Comparison of ENCODE assay signal across 8 mouse cellular contexts in the genomic region with DNA sequence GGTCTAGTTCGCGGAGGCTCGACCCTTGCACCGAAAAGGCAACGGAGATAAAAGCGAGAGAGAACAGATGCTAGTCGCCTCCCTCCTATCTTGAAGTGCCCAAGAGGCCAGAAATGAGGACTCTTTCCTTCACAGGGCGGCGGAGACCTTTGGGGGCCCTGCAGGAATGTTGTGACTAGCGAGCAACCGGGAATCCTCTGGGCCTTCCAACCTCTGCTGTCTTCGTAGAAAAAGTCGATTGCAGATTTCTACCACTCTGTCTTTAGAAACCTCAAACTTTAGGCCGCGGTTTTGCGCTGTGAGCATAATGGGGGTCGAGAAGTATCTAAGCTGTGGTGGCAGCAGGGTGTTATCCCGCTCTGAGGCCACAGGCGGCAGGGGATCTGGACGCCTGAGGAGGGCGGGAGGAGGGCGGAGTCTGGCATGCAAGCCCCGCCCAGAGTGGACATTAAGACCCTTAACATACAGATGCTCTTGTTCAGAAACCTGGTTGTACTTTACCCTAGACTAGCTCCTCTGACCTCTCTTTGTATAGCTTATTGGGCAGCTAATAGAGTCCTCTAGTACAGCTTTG. TPM values are rescaled to one million over a fixed set of nuclear protein-coding genes. Genes with fewer than 3 reads are reported as not detected.
DNase-seq lines count a peak whose midpoint lies in the region; ATAC-seq and TF ChIP-seq lines count a peak whose summit lies in the region.

No protein-coding gene starts in this region.

- H3K4me1 ChIP-seq in embryonic fibroblast, embryonic 13.5 days (ENCODE audit: control insufficient read depth, insufficient read depth, low read length), result no peaks in the 10 kb centered on the region
- peaks cover 11% of the 10 kb centered on the region for H3K4me1 ChIP-seq in midbrain, embryonic 16.5 days (ENCODE audit: control insufficient read depth, insufficient read depth, low read length)

- H3K27me3 ChIP-seq in midbrain, embryonic 16.5 days (ENCODE audit: control insufficient read depth, insufficient read depth, low read depth, low read length), result peaks cover 7% of the 10 kb centered on the region

- H3K27ac ChIP-seq in embryonic fibroblast, embryonic 13.5 days (ENCODE audit: insufficient read depth, low read length), result no peak overlapping the region
- H3K27ac ChIP-seq in midbrain, embryonic 16.5 days (ENCODE audit: low read length), result peak overlapping the region; percentile 75

- peak; percentile 32 to 35 for DNase-seq in cerebellum, postnatal 10 days
- DNase-seq in cerebellum, adult 18-20 months, result no peak
- DNase-seq in CD4-positive helper T cell, adult 2 months (ENCODE audit: low read depth, low spot score), result peak; percentile 26
- peak; percentile 66 to 78 for DNase-seq in kidney, postnatal 4 days
- DNase-seq in urinary bladder, adult 18-20 months (ENCODE audit: low spot score in 2 of 2), result no peak
- no peak for DNase-seq in thymus, postnatal 36 days

- WGBS in midbrain, embryonic 16.5 days, result under 1% methylated on average over 23 of the region's 23 CpGs

- TF ChIP-seq POLR2A in embryonic fibroblast, embryonic 13.5 days (IDR thresholded peaks at IDR 0.05; ENCODE audit: low read depth, low read length), result no peak

- peak overlapping the region; percentile 46 for H3K4me3 ChIP-seq in embryonic fibroblast, embryonic 13.5 days (ENCODE audit: insufficient read depth, low read length)
- H3K4me3 ChIP-seq in midbrain, embryonic 16.5 days (ENCODE audit: low read depth, low read length), result peak overlapping the region; percentile 69

- ATAC-seq in midbrain, embryonic 16.5 days, result peak; percentile 69; the same call in 1 of the 2 replicates

- peak overlapping the region; percentile 76 for H3K9ac ChIP-seq in midbrain, embryonic 16.5 days (ENCODE audit: low read depth, low read length)

- no peak for TF ChIP-seq CTCF in embryonic fibroblast, embryonic 13.5 days (IDR thresholded peaks at IDR 0.05; ENCODE audit: borderline replicate concordance, insufficient read depth, low read length)

- H3K4me2 ChIP-seq in midbrain, embryonic 16.5 days (ENCODE audit: low read length), result peak overlapping the region; percentile 65

- H3K36me3 ChIP-seq in midbrain, embryonic 16.5 days (ENCODE audit: control insufficient read depth, insufficient read depth, low read length), result no peaks in the 10 kb centered on the region

- H3K9me3 ChIP-seq in midbrain, embryonic 16.5 days (replicated peaks; ENCODE audit: control insufficient read depth, low read length, poor library complexity, severe bottlenecking), result no peaks in the 10 kb centered on the region

RNA-seq across cellular contexts. Expression of gene Lrrc27, which starts 24.1 kb away (rescaled TPM):
- polyA plus RNA-seq in embryonic fibroblast, embryonic 13.5 days (2011; ENCODE audit: insufficient read length, low read depth, missing spikeins), result 25.2 and 27.8 TPM in 2 replicates
- 6.2 and 7.0 TPM in 2 replicates for polyA plus RNA-seq in midbrain, embryonic 16.5 days (2015; fragmentation: Nextera tagmentation; extraction: Ambion mirVana)

RNA-seq across cellular contexts. Expression of gene Stk32c, which starts 24.4 kb away (rescaled TPM):
- 0.46 and 1.0 TPM in 2 replicates for polyA plus RNA-seq in embryonic fibroblast, embryonic 13.5 days (2011; ENCODE audit: insufficient read length, low read depth, missing spikeins)
- polyA plus RNA-seq in midbrain, embryonic 16.5 days (2015; fragmentation: Nextera tagmentation; extraction: Ambion mirVana), result 3.2 and 3.7 TPM in 2 replicates

RNA-seq across cellular contexts. Expression of gene Pwwp2b, which starts 59.6 kb away (rescaled TPM):
- 8.9 and 9.5 TPM in 2 replicates for polyA plus RNA-seq in embryonic fibroblast, embryonic 13.5 days (2011; ENCODE audit: insufficient read length, low read depth, missing spikeins)
- 4.4 and 5.1 TPM in 2 replicates for polyA plus RNA-seq in midbrain, embryonic 16.5 days (2015; fragmentation: Nextera tagmentation; extraction: Ambion mirVana)

Comparison
In these comparisons a context has a peak if more than half of its experiments do, and no peak if none do; other contexts are left out.
1. DNase-seq: peak in cerebellum, postnatal 10 days (2 of 2), CD4-positive helper T cell, adult 2 months (single experiment) and kidney, postnatal 4 days (2 of 2); none in cerebellum, adult 18-20 months (0 of 2), urinary bladder, adult 18-20 months (0 of 2) and thymus, postnatal 36 days (0 of 2).